Mouse (Mus musculus) forebrain, embryonic 12.5 days (tissue): Measurements from ENCODE around the gene Tmem82. TPM values are rescaled to one million over a fixed set of nuclear protein-coding genes. Genes with fewer than 3 reads are reported as not detected.

Experiments
- ATAC-seq: fragments of 200-750 bp; cut with Nextera tagmentation; 2 replicates; pipeline ENCODE4 v1.8.0; 2017; ENCODE audit warnings: moderate TSS enrichment; ENCODE audit not compliant: low FRiP score
- H3K27ac ChIP-seq: fragments of 300-500 bp; sonication (generic); 2 replicates; pipeline ENCODE4 v1.5.1; 2016; ENCODE audit warnings: mild to moderate bottlenecking
- H3K27me3 ChIP-seq: fragments of 300-500 bp; sonication (generic); 2 replicates; pipeline ENCODE4 v1.6.1; 2016; ENCODE audit warnings: mild to moderate bottlenecking
- H3K36me3 ChIP-seq: fragments of 300-500 bp; sonication (generic); replicated peaks from 2 replicates; pipeline ENCODE4 v1.6.1; 2016; ENCODE audit warnings: mild to moderate bottlenecking
- H3K4me1 ChIP-seq: fragments of 300-500 bp; sonication (generic); 2 replicates; pipeline ENCODE4 v1.6.1; 2016
- H3K4me2 ChIP-seq: fragments of 300-500 bp; sonication (generic); 2 replicates; pipeline ENCODE4 v1.6.1; 2016; ENCODE audit warnings: mild to moderate bottlenecking, moderate library complexity
- H3K4me3 ChIP-seq: fragments of 300-500 bp; sonication (generic); replicated peaks from 2 replicates; pipeline ENCODE4 v1.5.1; 2016; ENCODE audit warnings: mild to moderate bottlenecking
- H3K9ac ChIP-seq: fragments of 300-500 bp; sonication (generic); 2 replicates; pipeline ENCODE4 v1.6.1; 2016; ENCODE audit warnings: mild to moderate bottlenecking
- H3K9me3 ChIP-seq: fragments of 300-500 bp; sonication (generic); 2 replicates; pipeline ENCODE4 v1.6.1; 2016
- WGBS: fragments of 180-500 bp; shearing (Covaris S2); methylation state at CpG from one replicate; pipeline ENCODE4 v1.1.7; 2016; 5-methylcytosine and 5-hydroxymethylcytosine counted together
- polyA plus RNA-seq: library from polyadenylated mRNA; unstranded; fragments of >200 nt; fragmentation: Nextera tagmentation; extraction: Ambion mirVana; gene quantifications from 2 replicates; pipeline ENCODE4 v1.2.1, GENCODE M21; 2016

Tmem82 gene
- polyA plus RNA-seq, 1 experiment from 2014 or later = 0.09 TPM

DNA sequence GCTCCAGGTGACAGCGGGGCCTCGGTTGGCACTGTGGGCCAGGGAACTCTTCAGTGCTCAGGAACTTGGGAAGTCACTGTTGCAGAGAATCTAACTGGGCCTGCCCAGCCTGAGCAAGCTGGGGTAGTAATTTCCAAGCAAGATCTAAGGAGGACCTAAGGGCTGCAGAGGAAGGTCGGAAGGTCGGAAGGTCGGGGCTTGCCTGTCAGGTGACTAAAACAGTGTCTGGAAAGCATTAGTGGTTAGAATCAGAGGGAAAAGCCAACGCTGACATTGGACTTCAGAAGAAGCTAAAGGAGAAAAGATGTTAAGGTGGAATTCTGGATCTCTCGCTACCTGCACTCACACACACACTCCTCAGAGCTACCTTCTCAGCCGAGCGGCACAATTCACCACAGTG is 17.6 kb upstream of the Tmem82 start:
- WGBS = 86% methylated on average over 9 of the region's 9 CpGs
- H3K9ac ChIP-seq = no peak overlapping the region
- H3K4me2 ChIP-seq = no peak overlapping the region
- H3K27ac ChIP-seq = no peak overlapping the region
- ATAC-seq = no peak
- H3K27me3 ChIP-seq = no peaks in the 10 kb centered on the region
- no peaks in the 10 kb centered on the region for H3K9me3 ChIP-seq
- no peaks in the 10 kb centered on the region for H3K4me1 ChIP-seq
- H3K36me3 ChIP-seq = peaks cover 78% of the 10 kb centered on the region
- H3K4me3 ChIP-seq = no peak overlapping the region

GRCm38 (mm10) chr4:141632111-141632873 is 13.9 kb upstream of the Tmem82 start:
- Histone ChIP-seq H3K27ac (no peak overlapping the region), H3K4me1 (no peaks in the 10 kb centered on the region), H3K9ac (no peak overlapping the region), H3K4me2 (no peak overlapping the region), H3K36me3 (peaks cover 88% of the 10 kb centered on the region), H3K27me3 (no peaks in the 10 kb centered on the region), H3K9me3 (no peaks in the 10 kb centered on the region), H3K4me3 (no peak overlapping the region)
- WGBS = 95% methylated on average over 21 of the region's 21 CpGs
- ATAC-seq = no peak

GRCm38 (mm10) chr4:141631250-141631649 is 12.8 kb upstream of the Tmem82 start:
- Histone ChIP-seq H3K9ac (no peak overlapping the region), H3K36me3 (peaks cover 86% of the 10 kb centered on the region), H3K27me3 (no peaks in the 10 kb centered on the region), H3K27ac (no peak overlapping the region), H3K4me3 (no peak overlapping the region), H3K4me1 (no peaks in the 10 kb centered on the region), H3K9me3 (no peaks in the 10 kb centered on the region), H3K4me2 (no peak overlapping the region)
- WGBS = 95% methylated on average over 20 of the region's 20 CpGs
- no peak for ATAC-seq

GRCm38 (mm10) chr4:141630021-141630420 is 11.6 kb upstream of the Tmem82 start:
- peaks cover 87% of the 10 kb centered on the region for H3K36me3 ChIP-seq
- H3K9me3 ChIP-seq = no peaks in the 10 kb centered on the region
- no peak overlapping the region for H3K4me2 ChIP-seq
- WGBS = 93% methylated on average over 11 of the region's 11 CpGs
- H3K4me3 ChIP-seq = no peak overlapping the region
- H3K27ac ChIP-seq = no peak overlapping the region
- H3K27me3 ChIP-seq = no peaks in the 10 kb centered on the region
- no peak overlapping the region for H3K9ac ChIP-seq
- ATAC-seq = no peak
- no peaks in the 10 kb centered on the region for H3K4me1 ChIP-seq

DNA sequence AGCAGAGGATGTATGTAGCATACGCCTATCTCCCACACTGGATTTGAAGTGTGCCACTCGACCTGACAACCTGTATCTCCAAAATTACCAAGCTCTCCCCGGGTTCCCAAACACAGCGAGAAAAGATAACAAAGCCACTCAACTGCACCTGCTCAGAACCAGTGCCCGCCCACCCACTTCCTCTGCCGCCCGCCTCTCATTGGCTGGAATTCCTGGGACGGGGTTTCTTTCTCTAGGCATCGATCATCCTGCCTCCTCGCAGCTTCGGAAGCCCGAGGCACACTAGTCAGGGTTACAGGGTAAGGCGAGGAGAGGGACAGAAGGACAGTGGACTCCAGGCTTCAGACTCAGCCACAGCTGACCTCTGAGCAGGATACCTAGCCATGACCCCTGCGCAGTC is 10.2 kb upstream of the Tmem82 start:
- Histone ChIP-seq H3K4me2 (no peak overlapping the region), H3K9ac (no peak overlapping the region), H3K27me3 (no peaks in the 10 kb centered on the region), H3K9me3 (no peaks in the 10 kb centered on the region), H3K4me3 (no peak overlapping the region), H3K4me1 (0 out of 2 replicates have a peak, but pooled peaks cover 2% of the 10 kb centered on the region), H3K36me3 (peaks cover 77% of the 10 kb centered on the region), H3K27ac (no peak overlapping the region)
- ATAC-seq = no peak
- 84% methylated on average over 14 of the region's 14 CpGs for WGBS

- Histone ChIP-seq H3K9ac (no peak overlapping the region), H3K9me3 (no peaks in the 10 kb centered on the region), H3K36me3 (peaks cover 66% of the 10 kb centered on the region), H3K4me2 (no peak overlapping the region), H3K27me3 (no peaks in the 10 kb centered on the region), H3K4me1 (0 out of 2 replicates have a peak, but pooled peaks cover 4% of the 10 kb centered on the region), H3K27ac (no peak overlapping the region), H3K4me3 (no peak overlapping the region)
- WGBS = 92% methylated on average over 5 of the region's 5 CpGs
- ATAC-seq = no peak
These were observed 9.1 kb upstream of the Tmem82 start for GRCm38 (mm10) chr4:141627502-141627901.

DNA sequence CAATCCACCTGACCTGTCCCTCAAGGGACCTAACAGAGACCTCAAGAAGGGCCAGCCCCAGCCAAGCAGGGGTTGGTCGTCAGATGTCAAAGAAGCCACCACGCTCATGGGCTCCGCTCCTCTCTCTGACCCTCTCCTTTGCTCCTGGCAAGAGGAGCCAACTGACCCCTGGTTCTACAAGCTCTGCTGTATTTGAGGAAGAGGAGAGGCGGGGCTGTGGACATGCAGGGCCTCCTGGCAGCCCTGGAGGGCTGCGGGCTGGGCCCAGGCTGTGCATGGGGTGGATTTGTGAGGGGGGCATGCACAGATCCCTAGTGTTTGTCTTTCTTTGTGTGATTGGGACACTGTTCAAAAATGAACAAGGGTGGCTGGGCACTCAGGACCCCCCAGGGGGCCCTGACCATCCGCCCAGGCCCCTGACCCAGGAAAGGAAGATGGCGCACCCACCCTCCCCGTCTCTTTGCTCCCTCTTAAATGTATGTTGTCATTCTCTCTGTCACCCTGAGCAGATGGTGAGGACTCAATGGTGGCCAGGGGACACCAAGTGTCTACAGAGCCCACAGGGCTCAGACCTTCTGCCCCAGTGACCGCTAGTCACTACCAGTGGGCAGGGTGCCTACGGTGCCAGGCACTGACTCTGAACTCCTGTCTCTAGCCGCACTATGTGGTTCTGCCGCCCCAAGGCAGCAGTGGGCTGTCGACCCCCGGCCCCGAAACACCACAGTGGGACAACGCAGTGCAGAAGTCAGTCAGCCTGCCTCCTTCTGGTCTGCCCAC is 7.5 kb upstream of the Tmem82 start:
- Histone ChIP-seq H3K27ac (no peak overlapping the region), H3K9ac (no peak overlapping the region), H3K36me3 (peaks cover 51% of the 10 kb centered on the region), H3K4me2 (no peak overlapping the region), H3K27me3 (no peaks in the 10 kb centered on the region), H3K4me3 (no peak overlapping the region), H3K9me3 (no peaks in the 10 kb centered on the region), H3K4me1 (0 out of 2 replicates have a peak, but pooled peaks cover 4% of the 10 kb centered on the region)
- WGBS = 91% methylated on average over 16 of the region's 16 CpGs
- no peak for ATAC-seq

DNA sequence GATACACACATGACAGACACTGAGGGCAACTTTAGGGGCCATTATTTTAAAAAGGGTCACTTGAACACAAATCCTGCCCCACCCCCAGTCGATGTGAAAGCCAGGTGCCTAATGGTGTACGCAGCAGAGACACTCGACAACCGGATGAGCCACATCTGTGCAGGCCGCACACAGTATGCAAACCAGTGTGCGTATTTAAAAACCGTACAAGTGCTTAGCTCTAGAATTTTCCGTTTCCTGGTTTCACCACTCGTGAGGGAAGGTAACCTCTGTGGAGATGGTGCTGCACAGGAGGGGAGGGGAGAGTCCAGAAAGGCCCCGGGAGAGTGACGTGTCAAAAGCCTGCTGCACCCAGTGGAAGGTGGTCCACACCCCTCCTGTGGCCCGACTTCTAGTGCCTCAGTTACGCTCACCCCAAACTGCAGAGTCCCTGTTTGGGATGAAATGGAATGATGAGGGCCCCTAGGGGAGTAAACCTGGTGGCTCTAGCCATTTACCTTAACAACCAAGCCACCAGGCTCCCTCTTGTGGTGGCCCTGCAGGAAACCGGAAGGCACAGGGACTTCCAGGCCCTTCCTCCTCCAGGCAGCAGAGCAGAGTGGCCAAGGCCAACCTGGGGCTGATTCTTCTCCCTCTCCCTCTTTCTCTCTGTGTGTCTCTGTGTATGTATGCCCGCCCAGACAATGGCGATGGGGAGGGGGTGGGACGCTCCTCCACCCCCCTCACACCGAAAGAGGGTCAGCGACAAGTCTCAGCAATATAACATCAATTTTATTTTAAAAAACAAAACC is 6.7 kb upstream of the Tmem82 start:
- no peaks in the 10 kb centered on the region for H3K27me3 ChIP-seq
- H3K27ac ChIP-seq = no peak overlapping the region
- peaks cover 43% of the 10 kb centered on the region for H3K36me3 ChIP-seq
- ATAC-seq = 0 out of 2 replicates have a peak, but pooled peaks have one; percentile 20
- no peak overlapping the region for H3K4me3 ChIP-seq
- H3K9ac ChIP-seq = no peak overlapping the region
- H3K4me1 ChIP-seq = 0 out of 2 replicates have a peak, but pooled peaks cover 4% of the 10 kb centered on the region
- H3K9me3 ChIP-seq = no peaks in the 10 kb centered on the region
- 77% methylated on average over 19 of the region's 19 CpGs for WGBS
- no peak overlapping the region for H3K4me2 ChIP-seq

- no peak overlapping the region for H3K4me3 ChIP-seq
- no peak overlapping the region for H3K27ac ChIP-seq
- H3K9ac ChIP-seq = no peak overlapping the region
- peaks cover 33% of the 10 kb centered on the region for H3K36me3 ChIP-seq
- H3K4me2 ChIP-seq = no peak overlapping the region
- H3K27me3 ChIP-seq = no peaks in the 10 kb centered on the region
- 96% methylated on average over 8 of the region's 8 CpGs for WGBS
- ATAC-seq = no peak
- H3K4me1 ChIP-seq = 0 out of 2 replicates have a peak, but pooled peaks cover 4% of the 10 kb centered on the region
- H3K9me3 ChIP-seq = no peaks in the 10 kb centered on the region
These were observed 5.7 kb upstream of the Tmem82 start for GRCm38 (mm10) chr4:141624134-141624533.

DNA sequence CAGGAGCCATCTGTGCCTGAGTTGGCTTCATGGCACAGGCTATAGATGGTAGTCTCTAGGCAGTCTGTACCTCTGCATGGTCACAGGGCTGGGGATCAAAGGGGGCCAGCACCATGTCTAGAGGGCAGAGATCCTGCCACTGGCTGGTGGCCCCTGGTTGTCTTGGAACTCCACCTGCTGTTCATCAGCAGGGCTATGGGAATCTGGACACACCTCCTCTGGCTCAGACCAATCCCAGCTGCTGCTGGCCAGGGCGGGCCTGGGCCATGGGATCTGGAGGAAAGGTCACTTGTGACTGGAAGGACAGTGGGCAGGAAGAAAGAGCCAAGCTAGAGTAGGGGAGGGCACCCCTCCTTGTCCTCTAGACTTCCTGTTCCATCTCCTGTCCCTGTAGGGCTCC is 5.2 kb upstream of the Tmem82 start, which contains the start of gene Slc25a34:
TSS of gene Slc25a34 (minus strand) at position 156 of the 400 bp plus-strand sequence.
- Histone ChIP-seq H3K27ac (peak within 1 kb of the TSS; percentile 36; the same call in 1 of the 2 replicates), H3K9ac (no peak within 1 kb of the TSS), H3K4me2 (no peak within 1 kb of the TSS), H3K9me3 (no peaks in the 10 kb centered on the region), H3K36me3 (peaks cover 28% of the 10 kb centered on the region), H3K4me1 (peaks cover 4% of the 10 kb centered on the region; the same call in 1 of the 2 replicates), H3K4me3 (no peak within 1 kb of the TSS), H3K27me3 (no peaks in the 10 kb centered on the region)
- WGBS = 54% methylated on average over 1 of the region's 1 CpGs
- ATAC-seq = no peak

DNA sequence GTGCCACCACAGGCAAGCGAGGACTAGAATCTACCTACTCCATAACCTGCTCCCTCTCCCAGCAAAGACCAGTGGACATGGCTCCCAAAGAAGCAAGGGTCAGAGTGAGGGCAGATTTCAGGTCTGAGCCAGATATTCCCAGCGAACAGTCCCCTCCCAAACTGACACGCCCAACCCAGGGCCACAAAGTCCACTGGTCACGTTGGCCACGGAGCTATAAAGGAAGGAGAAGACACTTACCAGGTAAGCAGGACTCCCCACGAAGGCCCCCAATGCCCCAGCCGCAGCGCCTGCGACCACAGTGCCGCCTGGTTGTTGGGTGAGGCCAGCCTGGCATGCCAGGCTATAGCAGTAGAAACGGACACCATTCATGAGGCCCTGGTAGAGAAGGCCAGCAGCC is 4.6 kb upstream of the Tmem82 start:
- WGBS = 82% methylated on average over 11 of the region's 11 CpGs
- peak overlapping the region; percentile 36; the same call in 1 of the 2 replicates for H3K27ac ChIP-seq
- no peaks in the 10 kb centered on the region for H3K9me3 ChIP-seq
- H3K36me3 ChIP-seq = peaks cover 22% of the 10 kb centered on the region
- peaks cover 6% of the 10 kb centered on the region for H3K4me1 ChIP-seq
- no peak overlapping the region for H3K9ac ChIP-seq
- H3K4me2 ChIP-seq = no peak overlapping the region
- H3K4me3 ChIP-seq = no peak overlapping the region
- peaks cover 2% of the 10 kb centered on the region for H3K27me3 ChIP-seq
- no peak for ATAC-seq

DNA sequence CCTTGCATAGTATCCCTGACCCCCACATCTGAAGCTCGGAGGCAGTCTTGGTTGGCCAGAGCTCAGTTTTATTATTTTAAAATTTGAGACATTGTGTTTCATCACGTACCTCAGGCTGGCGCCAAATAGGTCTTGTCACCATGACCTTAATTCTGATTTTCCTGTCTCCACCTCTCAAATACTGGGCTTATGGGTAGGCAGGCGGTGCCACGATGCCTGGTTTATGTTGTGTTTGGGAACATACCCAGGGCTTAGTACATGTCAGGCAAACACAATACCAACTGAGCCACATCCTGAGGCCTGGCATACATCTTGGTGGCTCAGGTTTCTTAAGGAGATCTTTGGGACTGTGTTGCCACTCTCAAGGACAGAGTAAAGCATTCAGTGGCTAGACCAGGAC is 4.1 kb upstream of the Tmem82 start:
- H3K9ac ChIP-seq = no peak overlapping the region
- ATAC-seq = no peak
- no peak overlapping the region for H3K27ac ChIP-seq
- H3K4me1 ChIP-seq = peaks cover 10% of the 10 kb centered on the region
- H3K4me2 ChIP-seq = no peak overlapping the region
- H3K9me3 ChIP-seq = no peaks in the 10 kb centered on the region
- peaks cover 7% of the 10 kb centered on the region for H3K27me3 ChIP-seq
- 82% methylated on average over 5 of the region's 5 CpGs for WGBS
- peaks cover 17% of the 10 kb centered on the region for H3K36me3 ChIP-seq
- no peak overlapping the region for H3K4me3 ChIP-seq
